In genomic region chr16:90422108-90422529, GRCm38 (mm10) we compare ENCODE assay signal across 9 mouse cellular contexts. TPM values are rescaled to one million over a fixed set of nuclear protein-coding genes. Genes with fewer than 3 reads are reported as not detected.
DNase-seq lines count a peak whose midpoint lies in the region; ATAC-seq and TF ChIP-seq lines count a peak whose summit lies in the region.
"Had no signal": no experiment of that assay in that cellular context is flagged by ENCODE, and none has a peak within 500 bp of the region (broad histone marks: within the 10 kb centered on the region; RNA-seq: fewer than 3 reads in every experiment).

No protein-coding gene starts in this region.

- no peak overlapping the region for H3K4me2 ChIP-seq in forebrain, embryonic 11.5 days (ENCODE audit: low read depth, low read length, severe bottlenecking)
- H3K4me2 ChIP-seq in hindbrain, embryonic 13.5 days: peak overlapping the region; percentile 26
- H3K4me2 ChIP-seq in neural tube, embryonic 14.5 days (ENCODE audit: low read depth, low read length): no peak overlapping the region

- no peaks in the 10 kb centered on the region for H3K36me3 ChIP-seq in kidney, adult 2 months (ENCODE audit: control insufficient read depth, insufficient read depth, low read length)
- no peaks in the 10 kb centered on the region; the same call in none of the 2 replicates for H3K36me3 ChIP-seq in forebrain, embryonic 11.5 days (ENCODE audit: control insufficient read depth, insufficient read depth, low read length)
- no peaks in the 10 kb centered on the region for H3K36me3 ChIP-seq in hindbrain, embryonic 13.5 days
- peaks cover 23% of the 10 kb centered on the region for H3K36me3 ChIP-seq in limb, embryonic 10.5 days
- H3K36me3 ChIP-seq in neural tube, embryonic 14.5 days (ENCODE audit: control insufficient read depth, insufficient read depth, low read length): no peaks in the 10 kb centered on the region

- H3K9ac ChIP-seq in forebrain, embryonic 11.5 days (ENCODE audit: low read length): no peak overlapping the region
- H3K9ac ChIP-seq in hindbrain, embryonic 13.5 days: 0 out of 2 replicates have a peak overlapping the region, but pooled peaks have one; percentile 40
- no peak overlapping the region for H3K9ac ChIP-seq in neural tube, embryonic 14.5 days (replicated peaks; ENCODE audit: low read depth, low read length)

- no peaks in the 10 kb centered on the region for H3K27me3 ChIP-seq in kidney, adult 2 months (replicated peaks; ENCODE audit: control insufficient read depth, insufficient read depth, low read length)
- H3K27me3 ChIP-seq in forebrain, embryonic 11.5 days (ENCODE audit: control insufficient read depth, insufficient read depth, low read length): no peaks in the 10 kb centered on the region
- no peaks in the 10 kb centered on the region for H3K27me3 ChIP-seq in hindbrain, embryonic 13.5 days
- no peaks in the 10 kb centered on the region for H3K27me3 ChIP-seq in limb, embryonic 10.5 days (ENCODE audit: low read depth, poor library complexity, severe bottlenecking)
- no peaks in the 10 kb centered on the region for H3K27me3 ChIP-seq in neural tube, embryonic 14.5 days (ENCODE audit: control insufficient read depth, insufficient read depth, low read length)

- no peak for ATAC-seq in forebrain, embryonic 11.5 days (replicated peaks; ENCODE audit: low FRiP score)
- ATAC-seq in hindbrain, embryonic 13.5 days (ENCODE audit: low FRiP score): peak; percentile 17; the same call in 1 of the 2 replicates
- 0 out of 2 replicates have a peak, but pooled peaks have one; percentile 1 for ATAC-seq in neural tube, embryonic 14.5 days (ENCODE audit: low read depth)
- ATAC-seq in inflammation-experienced regulatory T-cells, adult 6 months: no peak

- 42% methylated on average over 11 of the region's 11 CpGs for WGBS in kidney, adult 2 months
- WGBS in forebrain, embryonic 11.5 days: 54% methylated on average over 11 of the region's 11 CpGs
- 36% methylated on average over 11 of the region's 11 CpGs for WGBS in hindbrain, embryonic 13.5 days
- WGBS in limb, embryonic 10.5 days: 58% methylated on average over 11 of the region's 11 CpGs
- WGBS in neural tube, embryonic 14.5 days: 26% methylated on average over 11 of the region's 11 CpGs

- peak; percentile 41 for DNase-seq in kidney, adult 2 months
- DNase-seq in kidney, adult 9 months: no peak
- no peak for DNase-seq in forebrain, embryonic 11.5 days (ENCODE audit: low spot score)
- DNase-seq in limb, embryonic 10.5 days (ENCODE audit: low spot score): no peak
- DNase-seq in urinary bladder, postnatal 4 days (ENCODE audit: low spot score in 2 of 2): no peak

- H3K27ac ChIP-seq in kidney, adult 2 months (ENCODE audit: insufficient read depth, low read depth, low read length): no peak overlapping the region
- H3K27ac ChIP-seq in forebrain, embryonic 11.5 days (ENCODE audit: low read depth, low read length): peak overlapping the region; percentile 67
- peak overlapping the region; percentile 79 for H3K27ac ChIP-seq in hindbrain, embryonic 13.5 days
- peak overlapping the region; percentile 77 for H3K27ac ChIP-seq in limb, embryonic 10.5 days
- peak overlapping the region; percentile 60; the same call in 1 of the 2 replicates for H3K27ac ChIP-seq in neural tube, embryonic 14.5 days (ENCODE audit: low read depth, low read length)

- peaks cover 10% of the 10 kb centered on the region for H3K4me1 ChIP-seq in kidney, adult 2 months (ENCODE audit: control insufficient read depth, insufficient read depth, low read length)
- peaks cover 33% of the 10 kb centered on the region for H3K4me1 ChIP-seq in forebrain, embryonic 11.5 days (replicated peaks; ENCODE audit: control insufficient read depth, insufficient read depth, low read length)
- H3K4me1 ChIP-seq in hindbrain, embryonic 13.5 days (replicated peaks): peaks cover 81% of the 10 kb centered on the region
- H3K4me1 ChIP-seq in limb, embryonic 10.5 days: peaks cover 88% of the 10 kb centered on the region
- H3K4me1 ChIP-seq in neural tube, embryonic 14.5 days (ENCODE audit: control insufficient read depth, insufficient read depth, low read length): peaks cover 40% of the 10 kb centered on the region

- no peak for TF ChIP-seq CTCF in kidney, adult 2 months (conservative IDR thresholded peaks at IDR 0.05; ENCODE audit: insufficient read depth, insufficient read length, low read depth, low read length)

- H3K9me3 ChIP-seq in forebrain, embryonic 11.5 days (ENCODE audit: control insufficient read depth, low read length): no peaks in the 10 kb centered on the region
- H3K9me3 ChIP-seq in hindbrain, embryonic 13.5 days: no peaks in the 10 kb centered on the region
- H3K9me3 ChIP-seq in limb, embryonic 10.5 days (replicated peaks): no peaks in the 10 kb centered on the region
- no peaks in the 10 kb centered on the region for H3K9me3 ChIP-seq in neural tube, embryonic 14.5 days (ENCODE audit: control insufficient read depth, low read length)

- H3K4me3 ChIP-seq in kidney, adult 2 months (ENCODE audit: insufficient read depth, low read depth, low read length): no peak overlapping the region
- no peak overlapping the region for H3K4me3 ChIP-seq in forebrain, embryonic 11.5 days (ENCODE audit: low read depth, low read length)
- H3K4me3 ChIP-seq in hindbrain, embryonic 13.5 days: no peak overlapping the region
- no peak overlapping the region for H3K4me3 ChIP-seq in limb, embryonic 10.5 days
- no peak overlapping the region for H3K4me3 ChIP-seq in neural tube, embryonic 14.5 days (ENCODE audit: low read depth, low read length)
- H3K4me3 ChIP-seq: erythroblast, embryonic 14.5 days had no signal

- no peak for TF ChIP-seq POLR2A in kidney, adult 2 months (IDR thresholded peaks at IDR 0.05; ENCODE audit: low read depth, low read length)

RNA-seq across cellular contexts. Expression of gene Hunk, which starts 36.3 kb away (rescaled TPM):
- 2.1 and 2.3 TPM in 2 replicates for polyA plus RNA-seq in kidney, adult 2 months (2012; rRNA removed)
- polyA plus RNA-seq in forebrain, embryonic 11.5 days (2014; fragmentation: Nextera tagmentation; extraction: Ambion mirVana): 17.6 and 19.1 TPM in 2 replicates
- polyA plus RNA-seq in hindbrain, embryonic 13.5 days (2015; fragmentation: Nextera tagmentation; extraction: Ambion mirVana): 7.3 and 7.8 TPM in 2 replicates
- polyA plus RNA-seq in limb, embryonic 10.5 days (2016; fragmentation: Nextera tagmentation; extraction: Ambion mirVana): 17.5 and 23.0 TPM in 2 replicates
- polyA plus RNA-seq in neural tube, embryonic 14.5 days (2014; fragmentation: Nextera tagmentation; extraction: Ambion mirVana): 7.4 and 8.0 TPM in 2 replicates
- polyA plus RNA-seq in inflammation-experienced regulatory T-cells, adult 6 months (2017; shearing (Covaris generic)): under 1 TPM in 1 of 3 experiments, not detected in 2; 0.43 TPM
- polyA plus RNA-seq: erythroblast, embryonic 14.5 days had no signal

Comparison
In these comparisons a context has a peak if more than half of its experiments do, and no peak if none do; other contexts are left out.
1. ATAC-seq: peak in hindbrain, embryonic 13.5 days (single experiment) and neural tube, embryonic 14.5 days (single experiment); none in forebrain, embryonic 11.5 days (single experiment) and inflammation-experienced regulatory T-cells, adult 6 months (single experiment).